Mouse (Mus musculus): Measurements from ENCODE around the gene Dock1.

DNA sequence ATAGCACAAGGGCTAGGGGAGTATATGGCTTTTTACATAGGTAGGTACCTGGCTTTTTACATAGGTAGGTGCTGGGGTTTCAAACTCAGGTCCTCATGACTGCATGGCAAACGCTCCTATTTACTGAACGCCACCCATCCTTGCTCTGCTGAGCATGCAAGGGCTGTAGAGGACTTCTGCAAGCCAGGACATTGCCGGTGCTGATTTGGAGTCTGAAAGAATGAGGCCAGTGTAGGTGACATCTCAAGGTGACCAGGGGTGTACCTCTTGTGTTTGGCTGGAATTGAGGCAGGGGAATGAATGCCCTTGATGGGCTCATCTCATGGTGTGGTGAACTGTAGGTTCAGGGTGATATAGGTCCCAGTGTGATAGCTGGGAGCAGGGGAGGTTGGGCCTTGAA is 20.4 kb downstream of the Dock1 start:
- TF ChIP-seq CTCF (conservative IDR thresholded peaks at IDR 0.05; ENCODE audit: insufficient read depth, insufficient read length, low read depth, low read length) (no peak), POLR2A (IDR thresholded peaks at IDR 0.05; ENCODE audit: low read depth, low read length) (no peak)
